Mouse (Mus musculus): ENCODE measurements at regions not wholly inside any gene's neighbourhood (a gene's known extent, or its start where the extent isn't known, plus 50 kb on each side); places are given as distances from the start of the nearest gene placed in this dataset.

DNA sequence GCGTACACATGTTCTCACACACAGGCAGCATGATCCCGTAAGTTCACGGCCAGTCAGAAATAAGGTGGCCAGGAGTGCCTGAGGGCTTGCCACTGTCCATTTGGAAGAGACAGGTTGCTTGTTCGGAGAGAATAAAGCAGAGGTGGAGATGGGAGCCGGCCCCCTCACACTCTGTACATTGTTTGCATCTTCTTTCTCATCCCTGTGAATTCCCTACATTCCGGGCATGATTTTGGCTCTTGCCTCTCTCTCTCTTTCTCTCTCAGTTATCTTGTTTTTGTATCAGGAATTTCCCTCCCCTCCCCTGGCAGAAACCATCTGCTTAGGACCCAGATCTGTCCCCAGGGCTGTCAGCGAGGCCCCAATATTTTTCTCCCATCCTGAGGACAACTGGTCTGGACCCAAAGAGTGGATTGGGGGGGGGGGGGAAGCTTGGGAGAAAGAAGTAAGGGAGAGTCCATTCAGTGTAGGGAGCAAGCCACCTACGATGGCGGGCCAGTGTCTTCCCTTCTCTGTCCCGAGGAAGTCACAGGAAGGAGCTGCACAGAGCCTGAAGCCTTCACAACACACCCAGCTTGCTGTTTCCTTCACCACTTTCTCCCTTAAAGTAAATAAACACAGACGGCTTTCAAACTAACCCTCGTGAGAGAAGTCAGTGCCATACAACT, 540.2 kb downstream of the Ccdc171 start:
- in situ Hi-C loops (cut with MboI; ENCODE audit: low pct_ligation_motif_present, low pct_unique_long_range_greater_than_20kb, low sequenced_read_pairs) (no loop called here), dilution Hi-C loops (cut with MboI; ENCODE audit: extremely low pct_ligation_motif_present, extremely low pct_unique_long_range_greater_than_20kb, low sequenced_read_pairs) (no loop called here)
- Histone ChIP-seq H3K4me1 (ENCODE audit: control insufficient read depth in 1 of 2, insufficient read depth in 2 of 2) (no peaks in the 10 kb centered on the region), H3K79me2 (replicated peaks; ENCODE audit: control insufficient read depth, extremely low read depth, insufficient read depth, poor library complexity, severe bottlenecking) (no peaks in the 10 kb centered on the region), H3K9ac (ENCODE audit: insufficient read depth, low read depth) (no peak overlapping the region), H3K27ac (ENCODE audit: insufficient read depth, low read depth) (no peak overlapping the region), H3K9me3 (replicated peaks; ENCODE audit: low read length) (peaks cover 78% of the 10 kb centered on the region), H3K36me3 (replicated peaks in 1 of 2; ENCODE audit: control insufficient read depth in 1 of 2, insufficient read depth in 1 of 2, low read length in 1 of 2) (no peaks in the 10 kb centered on the region), H3K4me3 (replicated peaks in 1 of 3; ENCODE audit: low read depth in 2 of 3, low read length in 2 of 3, poor library complexity in 1 of 3) (no peak overlapping the region), H3K4me2 (ENCODE audit: insufficient read depth, low read depth, poor library complexity, severe bottlenecking) (no peak overlapping the region), H3K27me3 (replicated peaks) (no peaks in the 10 kb centered on the region)
- TF ChIP-seq JUND (conservative IDR thresholded peaks at IDR 0.05; ENCODE audit: low read depth, low read length) (no peak), USF1 (IDR thresholded peaks at IDR 0.05; ENCODE audit: low read depth, low read length) (no peak), RCOR1 (conservative IDR thresholded peaks at IDR 0.05; ENCODE audit: low read depth, low read length) (no peak), BHLHE40 (IDR thresholded peaks at IDR 0.05; ENCODE audit: low read depth, low read length) (no peak)
- DNase-seq (ENCODE audit: extremely low read depth), result no peak

DNA sequence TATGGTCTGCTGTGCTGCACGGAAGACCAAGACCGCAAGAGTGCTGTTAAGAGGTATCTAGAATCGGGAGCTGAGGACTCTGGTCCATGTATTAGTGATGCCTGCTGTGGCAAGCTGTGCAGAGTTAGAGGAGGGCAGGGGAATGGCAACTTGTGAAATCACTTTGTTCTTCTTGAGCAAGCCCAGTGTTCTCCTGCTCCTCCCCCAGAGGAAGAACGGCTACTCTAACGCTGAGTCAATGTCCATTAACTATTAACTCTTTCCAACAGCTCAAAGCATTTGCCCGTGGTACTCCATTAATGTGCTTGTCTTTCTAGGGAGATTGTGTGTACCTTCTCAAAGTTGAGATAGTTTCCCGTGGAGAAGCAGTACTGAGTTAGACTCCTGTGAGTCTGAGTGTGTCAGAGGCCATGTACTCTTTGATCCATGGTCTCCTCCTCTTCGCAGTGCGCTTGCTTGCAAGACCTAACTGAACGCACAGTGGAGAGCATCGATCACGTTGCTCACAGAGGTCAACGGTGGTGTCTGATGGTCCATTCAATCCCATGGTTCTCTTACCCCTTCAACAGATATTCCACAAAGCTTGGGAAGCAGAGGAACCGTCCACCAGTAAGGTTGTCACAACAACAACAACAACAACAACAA, 542.7 kb downstream of the Ccdc171 start:
- TF ChIP-seq POLR2A (IDR thresholded peaks at IDR 0.05; ENCODE audit: low read depth, low read length), result no peak
- TF ChIP-seq CHD1 (IDR thresholded peaks at IDR 0.05; ENCODE audit: low read depth, low read length), result no peak
- no peak for TF ChIP-seq CTCF (conservative IDR thresholded peaks at IDR 0.05 in 1 of 2, IDR thresholded peaks at IDR 0.05 in 1 of 2; ENCODE audit: low read depth in 2 of 2, low read length in 2 of 2)
- no peak for TF ChIP-seq JUN (IDR thresholded peaks at IDR 0.05; ENCODE audit: insufficient read depth, low read depth, low read length)
- no peak for TF ChIP-seq USF1 (IDR thresholded peaks at IDR 0.05; ENCODE audit: low read depth, low read length)
- TF ChIP-seq KAT2A (IDR thresholded peaks at IDR 0.05; ENCODE audit: insufficient replicate concordance, low read length), result no peak
- TF ChIP-seq MXI1 (IDR thresholded peaks at IDR 0.05; ENCODE audit: low read depth, low read length), result no peak
- no peak for TF ChIP-seq SMC3 (IDR thresholded peaks at IDR 0.05; ENCODE audit: low read depth, low read length)
- no peak for TF ChIP-seq ZC3H11A (IDR thresholded peaks at IDR 0.05; ENCODE audit: low read depth, low read length)
- no peak for TF ChIP-seq NRF1 (IDR thresholded peaks at IDR 0.05; ENCODE audit: low read depth, low read length)
- Histone ChIP-seq H3K27ac (ENCODE audit: insufficient read depth, low read depth) (no peak overlapping the region), H3K36me3 (replicated peaks in 1 of 2; ENCODE audit: control insufficient read depth in 1 of 2, insufficient read depth in 1 of 2, low read length in 1 of 2) (no peaks in the 10 kb centered on the region), H3K27me3 (replicated peaks) (no peaks in the 10 kb centered on the region), H3K4me3 (replicated peaks in 1 of 3; ENCODE audit: low read depth in 2 of 3, low read length in 2 of 3, poor library complexity in 1 of 3) (no peak overlapping the region), H3K4me2 (ENCODE audit: insufficient read depth, low read depth, poor library complexity, severe bottlenecking) (no peak overlapping the region), H3K9me3 (replicated peaks; ENCODE audit: low read length) (peaks cover 79% of the 10 kb centered on the region), H3K79me2 (replicated peaks; ENCODE audit: control insufficient read depth, extremely low read depth, insufficient read depth, poor library complexity, severe bottlenecking) (no peaks in the 10 kb centered on the region), H3K4me1 (ENCODE audit: control insufficient read depth in 1 of 2, insufficient read depth in 2 of 2) (no peaks in the 10 kb centered on the region), H3K9ac (ENCODE audit: insufficient read depth, low read depth) (no peak overlapping the region)
- in situ Hi-C loops (cut with MboI; ENCODE audit: low pct_ligation_motif_present, low pct_unique_long_range_greater_than_20kb, low sequenced_read_pairs) (no loop called here), dilution Hi-C loops (cut with MboI; ENCODE audit: extremely low pct_ligation_motif_present, extremely low pct_unique_long_range_greater_than_20kb, low sequenced_read_pairs) (no loop called here)
- no peak for DNase-seq (ENCODE audit: extremely low read depth)
